Mouse (Mus musculus) layer of hippocampus, postnatal 14 days (tissue): Measurements from ENCODE around the gene Mill2. TPM values are rescaled to one million over a fixed set of nuclear protein-coding genes. Genes with fewer than 3 reads are reported as not detected.
"Not testable (repeated sequence)": the region's sequence is repeated elsewhere in the genome, so short reads cannot be mapped to it uniquely, and the experiment has no call there.

ENCODE experiments used
- DNase-seq, 2 experiments: peaks; one replicate each; pipeline ENCODE4 v3.0.0; 2021 to 2022; ENCODE audit warnings: low spot score in 2 of 2, mixed read lengths in 1 of 2
- long read RNA-seq, 2 experiments: library from polyadenylated mRNA; stranded (forward); transcript quantifications; one replicate each; pipeline ENCODE4 v2.0.0; 2021
- total RNA-seq, 2 experiments: library from RNA; stranded (reverse); gene quantifications; 2 replicates each; pipeline ENCODE4 v1.2.3; 2021

The Mill2 gene
- total RNA-seq: 1 to 10 TPM; 1.7 to 2.0 TPM
- long read RNA-seq, experiment 1: 0 reads
- long read RNA-seq, experiment 2: 0 reads

GRCm38 (mm10) chr7:18839865-18840264 is at the start of gene Mill2:
Gene Mill2, plus strand, starts transcription at chr7:18839966.
- DNase-seq: no peak

GRCm38 (mm10) chr7:18790671-18791070 is 49.1 kb upstream of the Mill2 start:
- not testable (repeated sequence) for DNase-seq

GRCm38 (mm10) chr7:18798420-18798819 is 41.3 kb upstream of the Mill2 start, which contains the start of gene Psg19:
Gene Psg19, minus strand, starts transcription at chr7:18798520.
- DNase-seq: no peak

- DNase-seq: no peak
Measured at GRCm38 (mm10) chr7:18799129-18799528, 40.6 kb upstream of the Mill2 start.

- DNase-seq: no peak
Measured at GRCm38 (mm10) chr7:18803526-18803925, 36.2 kb upstream of the Mill2 start.

GRCm38 (mm10) chr7:18818301-18818700 is 21.5 kb upstream of the Mill2 start:
- DNase-seq: no peak

GRCm38 (mm10) chr7:18821507-18821906 is 18.3 kb upstream of the Mill2 start, which contains the start of gene Psg17:
Gene Psg17, minus strand, starts transcription at chr7:18821607.
- DNase-seq: no peak

GRCm38 (mm10) chr7:18827792-18828546 is 11.8 kb upstream of the Mill2 start:
- DNase-seq: no peak

GRCm38 (mm10) chr7:18828592-18828991 is 11.2 kb upstream of the Mill2 start:
- no peak for DNase-seq

GRCm38 (mm10) chr7:18829545-18829944 is 10.2 kb upstream of the Mill2 start:
- DNase-seq: no peak

- no peak for DNase-seq
Measured at GRCm38 (mm10) chr7:18832298-18832697, 7.5 kb upstream of the Mill2 start.

- DNase-seq: peak in 1 of 2 experiments; percentile 14
Measured at GRCm38 (mm10) chr7:18840386-18841173, 814 bp downstream of the Mill2 start.

GRCm38 (mm10) chr7:18841174-18841567 is 1.4 kb downstream of the Mill2 start:
- no peak for DNase-seq

- DNase-seq: no peak
Measured at GRCm38 (mm10) chr7:18844811-18845210, 5.0 kb downstream of the Mill2 start.

- DNase-seq: no peak
Measured at GRCm38 (mm10) chr7:18848395-18848794, 8.6 kb downstream of the Mill2 start.

GRCm38 (mm10) chr7:18858310-18858916 is 18.6 kb downstream of the Mill2 start:
- no peak for DNase-seq

- DNase-seq: no peak
Measured at GRCm38 (mm10) chr7:18862801-18863200, 23.0 kb downstream of the Mill2 start.

GRCm38 (mm10) chr7:18868491-18868890 is 28.7 kb downstream of the Mill2 start:
- no peak for DNase-seq

- DNase-seq: not testable (repeated sequence)
Measured at GRCm38 (mm10) chr7:18871031-18871430, 31.3 kb downstream of the Mill2 start, which contains the start of gene Pglyrp1. Gene Pglyrp1, plus strand, starts transcription at chr7:18871331.

GRCm38 (mm10) chr7:18872014-18872802 is 32.4 kb downstream of the Mill2 start:
- no peak for DNase-seq

GRCm38 (mm10) chr7:18872816-18873215 is 33.0 kb downstream of the Mill2 start:
- no peak for DNase-seq
